ENCODE assay signal across 17 mouse cellular contexts in genomic region chr14:18398953-18399352, GRCm38 (mm10).
A peak's percentile ranks its signal among the peaks of the same experiment; 100 is the strongest.
DNase-seq lines count a peak whose midpoint lies in the region; ATAC-seq and TF ChIP-seq lines count a peak whose summit lies in the region.
"Had no signal": no experiment of that assay in that cellular context is flagged by ENCODE, and none has a peak within 500 bp of the region (broad histone marks: within the 10 kb centered on the region; RNA-seq: fewer than 3 reads in every experiment).

No protein-coding gene starts in this region.

- no peak for ATAC-seq in heart, embryonic 14.5 days (ENCODE audit: insufficient number of reproducible peaks, insufficient read depth, low FRiP score, low read depth)
- ATAC-seq in heart, embryonic 11.5 days (replicated peaks; ENCODE audit: insufficient number of reproducible peaks, low FRiP score, low TSS enrichment), result no peak
- ATAC-seq: forebrain, embryonic 15.5 days had no signal

- no peak for TF ChIP-seq EP300 in heart, adult 2 months (IDR thresholded peaks at IDR 0.05; ENCODE audit: insufficient read depth, low read depth, low read length)

- H3K36me3 ChIP-seq in heart, adult 2 months (ENCODE audit: control insufficient read depth, insufficient read depth, low read length), result peaks cover 2% of the 10 kb centered on the region; the same call in 1 of the 2 replicates
- no peaks in the 10 kb centered on the region for H3K36me3 ChIP-seq in heart, embryonic 14.5 days (ENCODE audit: control insufficient read depth, insufficient read depth, low read length)
- no peaks in the 10 kb centered on the region for H3K36me3 ChIP-seq in heart, embryonic 11.5 days (ENCODE audit: control insufficient read depth, insufficient read depth, low read length)
- no peaks in the 10 kb centered on the region for H3K36me3 ChIP-seq in kidney, adult 2 months (ENCODE audit: control insufficient read depth, insufficient read depth, low read length)
- H3K36me3 ChIP-seq in myocyte (ENCODE audit: control insufficient read depth, insufficient read depth), result no peaks in the 10 kb centered on the region
- H3K36me3 ChIP-seq: embryonic facial prominence, embryonic 12.5 days; forebrain, embryonic 15.5 days; hindbrain, embryonic 15.5 days had no signal

- no peaks in the 10 kb centered on the region for H3K9me3 ChIP-seq in heart, embryonic 14.5 days (ENCODE audit: control insufficient read depth, low read length)
- H3K9me3 ChIP-seq in heart, embryonic 11.5 days (replicated peaks; ENCODE audit: control insufficient read depth, low read length), result no peaks in the 10 kb centered on the region
- H3K9me3 ChIP-seq: embryonic facial prominence, embryonic 12.5 days; forebrain, embryonic 15.5 days; hindbrain, embryonic 15.5 days had no signal

- TF ChIP-seq CTCF in heart, adult 2 months (IDR thresholded peaks at IDR 0.05), result no peak
- TF ChIP-seq CTCF in kidney, adult 2 months (conservative IDR thresholded peaks at IDR 0.05; ENCODE audit: insufficient read depth, insufficient read length, low read depth, low read length), result no peak

- H3K4me1 ChIP-seq in heart, adult 2 months (ENCODE audit: control insufficient read depth, insufficient read depth, low read length), result no peaks in the 10 kb centered on the region
- H3K4me1 ChIP-seq in heart, embryonic 14.5 days (ENCODE audit: control insufficient read depth in 2 of 2, insufficient read depth in 2 of 2, low read length in 2 of 2), result peaks cover 12 to 17% of the 10 kb centered on the region in 2 experiments; a peak in 3 of 4 replicates
- 0 out of 2 replicates have a peak, but pooled peaks cover 3% of the 10 kb centered on the region for H3K4me1 ChIP-seq in heart, embryonic 11.5 days (ENCODE audit: control insufficient read depth, insufficient read depth, low read length)
- no peaks in the 10 kb centered on the region for H3K4me1 ChIP-seq in kidney, adult 2 months (ENCODE audit: control insufficient read depth, insufficient read depth, low read length)
- H3K4me1 ChIP-seq: embryonic facial prominence, embryonic 12.5 days; forebrain, embryonic 15.5 days; hindbrain, embryonic 15.5 days had no signal

- TF ChIP-seq POLR2A in heart, adult 2 months (IDR thresholded peaks at IDR 0.05; ENCODE audit: insufficient read depth, low read depth, low read length), result no peak
- TF ChIP-seq POLR2A in kidney, adult 2 months (IDR thresholded peaks at IDR 0.05; ENCODE audit: low read depth, low read length), result no peak
- no peak for TF ChIP-seq POLR2A in myocyte (IDR thresholded peaks at IDR 0.05; ENCODE audit: insufficient read length, low read depth)

- no peak overlapping the region for H3ac ChIP-seq in myocyte (ENCODE audit: control insufficient read depth, insufficient read length)

- DNase-seq in heart, adult 2 months, result no peak
- no peak for DNase-seq in heart, postnatal 25 days (ENCODE audit: low spot score)
- DNase-seq in kidney, adult 2 months, result peak; percentile 38
- DNase-seq in kidney, adult 18-20 months, result no peak
- DNase-seq in urinary bladder, postnatal 25 days (ENCODE audit: low spot score), result no peak
- DNase-seq: adrenal gland, postnatal 14 days; cerebellum, adult 11-12 months; cerebellum, adult 9-10 months; cerebellum, postnatal 25 days; gastrocnemius, postnatal 10 days; kidney, adult 11 months had no signal

- H3K4me3 ChIP-seq in heart, adult 2 months, result no peak overlapping the region
- no peak overlapping the region for H3K4me3 ChIP-seq in heart, embryonic 14.5 days (ENCODE audit: control insufficient read depth in 1 of 2, insufficient read depth in 1 of 2, low read depth in 1 of 2, low read length in 2 of 2)
- no peak overlapping the region for H3K4me3 ChIP-seq in heart, embryonic 11.5 days (ENCODE audit: low read depth, low read length)
- H3K4me3 ChIP-seq in kidney, adult 2 months (ENCODE audit: insufficient read depth, low read depth, low read length), result no peak overlapping the region
- no peak overlapping the region for H3K4me3 ChIP-seq in myocyte
- H3K4me3 ChIP-seq: embryonic facial prominence, embryonic 12.5 days; forebrain, embryonic 15.5 days; hindbrain, embryonic 15.5 days had no signal

- no peak overlapping the region for H3K4me2 ChIP-seq in heart, embryonic 14.5 days (ENCODE audit: low read length)
- no peak overlapping the region for H3K4me2 ChIP-seq in heart, embryonic 11.5 days
- H3K4me2 ChIP-seq in myocyte (ENCODE audit: low read depth), result peak overlapping the region; percentile 36
- H3K4me2 ChIP-seq: embryonic facial prominence, embryonic 12.5 days; forebrain, embryonic 15.5 days; hindbrain, embryonic 15.5 days had no signal

- H3K9ac ChIP-seq in heart, adult 2 months (ENCODE audit: low read depth, low read length), result no peak overlapping the region
- H3K9ac ChIP-seq in heart, embryonic 14.5 days (ENCODE audit: low read length), result no peak overlapping the region
- H3K9ac ChIP-seq in heart, embryonic 11.5 days (ENCODE audit: low read depth, low read length), result no peak overlapping the region
- H3K9ac ChIP-seq: embryonic facial prominence, embryonic 12.5 days; forebrain, embryonic 15.5 days; hindbrain, embryonic 15.5 days had no signal

- WGBS in heart, adult 2 months, result 89% methylated on average over 4 of the region's 4 CpGs
- 90% methylated on average over 4 of the region's 4 CpGs for WGBS in heart, embryonic 14.5 days
- 81% methylated on average over 4 of the region's 4 CpGs for WGBS in heart, embryonic 11.5 days (ENCODE audit: insufficient replicate concordance)
- WGBS in kidney, adult 2 months, result 80% methylated on average over 4 of the region's 4 CpGs

- H3K27me3 ChIP-seq in heart, adult 2 months (ENCODE audit: control insufficient read depth, insufficient read depth, low read length), result no peaks in the 10 kb centered on the region
- no peaks in the 10 kb centered on the region for H3K27me3 ChIP-seq in heart, embryonic 14.5 days (ENCODE audit: control insufficient read depth, insufficient read depth, low read length)
- no peaks in the 10 kb centered on the region for H3K27me3 ChIP-seq in heart, embryonic 11.5 days (ENCODE audit: control insufficient read depth, insufficient read depth, low read length)
- no peaks in the 10 kb centered on the region for H3K27me3 ChIP-seq in kidney, adult 2 months (replicated peaks; ENCODE audit: control insufficient read depth, insufficient read depth, low read length)
- H3K27me3 ChIP-seq in myocyte (ENCODE audit: control insufficient read depth, insufficient read depth, insufficient read length), result no peaks in the 10 kb centered on the region
- H3K27me3 ChIP-seq: embryonic facial prominence, embryonic 12.5 days; forebrain, embryonic 15.5 days; hindbrain, embryonic 15.5 days had no signal

- H3K27ac ChIP-seq in heart, adult 2 months, result peak overlapping the region; percentile 49
- peak overlapping the region; percentile 15 to 21; a peak in 1 of 4 replicates for H3K27ac ChIP-seq in heart, embryonic 14.5 days (replicated peaks in 1 of 2; ENCODE audit: control insufficient read depth in 1 of 2, insufficient read depth in 1 of 2, low read depth in 2 of 2, low read length in 2 of 2)
- no peak overlapping the region for H3K27ac ChIP-seq in heart, embryonic 11.5 days (ENCODE audit: low read depth, low read length)
- H3K27ac ChIP-seq in kidney, adult 2 months (ENCODE audit: insufficient read depth, low read depth, low read length), result no peak overlapping the region
- H3K27ac ChIP-seq: embryonic facial prominence, embryonic 12.5 days; forebrain, embryonic 15.5 days; hindbrain, embryonic 15.5 days had no signal

- intact Hi-C loops in heart, adult 2 months (cut with DNase I), result no loop called here
- intact Hi-C loops in heart, postnatal 25 days (cut with DNase I), result no loop called here

- H3K79me2 ChIP-seq in heart, adult 2 months (replicated peaks; ENCODE audit: control insufficient read depth, insufficient read depth, low read length), result no peaks in the 10 kb centered on the region
- H3K79me2 ChIP-seq in myocyte (ENCODE audit: control insufficient read depth, insufficient read depth), result no peaks in the 10 kb centered on the region

TF ChIP-seq in myocyte, 11 proteins besides CTCF, POLR2A, EP300 and RAD21:
- TF ChIP-seq REST (IDR thresholded peaks at IDR 0.05; ENCODE audit: insufficient read depth, insufficient read length) (no peak), TCF12 (IDR thresholded peaks at IDR 0.05; ENCODE audit: insufficient read depth, poor library complexity, severe bottlenecking) (no peak), TCF3 (IDR thresholded peaks at IDR 0.05; ENCODE audit: insufficient read length, low read depth) (no peak), CEBPB (IDR thresholded peaks at IDR 0.05; ENCODE audit: insufficient read depth, poor library complexity, severe bottlenecking) (no peak), MYOD1 (IDR thresholded peaks at IDR 0.05; ENCODE audit: control insufficient read depth in 1 of 3, insufficient read length in 2 of 3, low read depth in 2 of 3) (no peak), USF1 (IDR thresholded peaks at IDR 0.05; ENCODE audit: low read depth) (no peak), E2F4 (IDR thresholded peaks at IDR 0.05; ENCODE audit: insufficient read depth) (no peak), SRF (IDR thresholded peaks at IDR 0.05; ENCODE audit: control insufficient read depth, insufficient read length, low read depth) (no peak)

Comparison
In these comparisons a context has a peak if more than half of its experiments do, and no peak if none do; other contexts are left out.
1. H3K27ac ChIP-seq: peak in heart, adult 2 months (single experiment) and heart, embryonic 14.5 days (2 of 2); none in heart, embryonic 11.5 days (single experiment) and kidney, adult 2 months (single experiment).